Mouse (Mus musculus) gastrocnemius, postnatal 36 days (tissue): ENCODE measurements at regions not wholly inside any gene's neighbourhood (a gene's known extent, or its start where the extent isn't known, plus 50 kb on each side); places are given as distances from the start of the nearest gene placed in this dataset.

Experiments
- DNase-seq, 2 experiments: peaks; one replicate each; pipeline ENCODE4 v3.0.0; 2022
- intact Hi-C: fragments of 180-260 bp; cut with DNase I; formaldehyde crosslinking; loops from one replicate; pipeline ENCODE4 v1.15.1; 2025

DNA sequence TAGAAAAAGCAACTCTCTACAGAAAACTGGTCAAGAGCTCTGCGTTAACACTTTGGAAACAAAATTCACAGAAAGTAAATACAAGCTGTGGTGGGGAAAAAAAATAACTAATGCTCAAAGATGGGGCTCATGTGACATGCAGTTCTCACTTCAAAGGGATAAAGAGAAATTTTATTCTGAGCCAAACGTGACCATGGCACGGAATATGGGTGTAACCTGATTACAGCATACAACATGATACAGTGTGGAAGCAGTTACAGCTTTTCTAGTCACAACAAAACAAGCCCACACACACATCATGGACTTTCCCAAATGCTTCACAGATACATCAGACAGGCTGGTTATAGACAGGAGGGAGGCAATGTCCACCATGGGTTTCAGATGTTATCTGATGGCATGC lies 86.5 kb upstream of the Tspan5 start:
- intact Hi-C loops: no loop called here
- DNase-seq: no peak

DNA sequence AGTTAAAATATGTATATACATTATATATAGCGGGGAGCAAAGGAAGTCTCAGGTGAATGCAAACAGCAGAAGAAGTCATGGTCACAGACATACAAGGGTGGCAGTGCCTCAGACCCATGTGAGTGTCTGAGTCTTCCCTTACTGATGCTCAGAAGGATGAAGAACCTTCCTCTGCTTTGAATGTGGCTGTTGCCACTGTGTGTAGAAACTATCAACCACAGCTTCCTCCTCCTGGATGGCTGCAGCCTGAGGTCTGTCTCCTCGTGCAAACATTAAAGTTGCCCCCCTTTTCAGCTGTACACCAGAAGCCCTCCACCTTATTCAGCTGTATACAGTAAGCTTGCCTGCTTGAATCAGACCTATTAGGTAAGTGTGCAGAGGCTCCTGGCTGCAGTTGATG lies 79.4 kb upstream of the Tspan5 start:
- no peak for DNase-seq
- intact Hi-C loops: no loop called here

DNA sequence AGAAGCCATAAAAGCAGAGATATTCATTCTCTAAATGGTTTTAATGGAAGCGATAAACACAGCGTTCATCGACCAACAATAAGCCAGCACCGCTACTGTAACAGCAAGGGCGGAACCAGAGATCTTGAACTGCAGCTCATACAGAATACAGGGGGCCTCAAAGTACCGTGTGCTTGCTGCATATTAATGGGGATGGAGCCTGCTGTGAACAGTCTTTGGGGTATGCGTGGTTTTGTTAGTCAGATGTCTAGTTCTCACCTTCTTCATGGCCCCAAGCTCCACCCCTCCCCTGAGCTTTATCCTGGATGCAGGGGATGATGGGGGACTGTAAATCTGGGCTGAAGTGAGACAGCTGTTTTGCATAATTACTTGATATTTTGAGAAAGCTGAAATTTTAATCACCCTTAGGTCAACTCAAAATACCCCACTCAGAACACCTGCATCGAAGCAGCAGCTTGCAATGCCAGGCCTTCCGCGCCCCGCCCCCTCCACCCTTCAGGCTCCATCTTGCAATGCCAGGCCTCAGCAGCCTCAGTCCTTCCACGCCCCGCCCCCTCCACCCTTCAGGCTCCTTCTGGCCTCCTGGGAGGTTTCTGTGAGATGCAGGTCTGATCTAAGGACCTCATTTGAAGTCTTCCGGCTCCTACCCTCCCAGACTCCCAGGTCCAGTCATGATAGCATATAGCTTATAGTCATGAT lies 73.5 kb upstream of the Tspan5 start:
- intact Hi-C loops: no loop called here
- DNase-seq: no peak

DNA sequence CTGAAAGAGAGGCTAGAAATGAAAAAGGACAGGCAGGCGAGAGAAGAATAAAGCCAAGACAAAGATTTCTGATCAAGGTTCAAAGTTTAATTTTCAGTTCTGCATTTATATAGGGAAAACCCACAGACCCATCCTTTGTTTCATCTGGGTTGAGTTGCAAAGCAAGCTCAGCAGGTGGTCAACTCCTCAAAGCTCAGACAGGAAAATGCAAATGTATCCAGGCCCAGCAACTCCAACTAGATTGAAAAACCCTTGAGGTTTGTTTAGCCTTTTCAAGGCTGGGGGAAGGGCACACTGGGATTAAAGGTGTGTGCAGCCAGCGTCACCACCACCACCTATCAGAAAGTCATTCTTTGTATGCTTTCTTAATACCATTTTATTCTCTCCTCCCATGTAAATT lies 66.1 kb upstream of the Tspan5 start:
- no peak for DNase-seq
- intact Hi-C loops: no loop called here

DNA sequence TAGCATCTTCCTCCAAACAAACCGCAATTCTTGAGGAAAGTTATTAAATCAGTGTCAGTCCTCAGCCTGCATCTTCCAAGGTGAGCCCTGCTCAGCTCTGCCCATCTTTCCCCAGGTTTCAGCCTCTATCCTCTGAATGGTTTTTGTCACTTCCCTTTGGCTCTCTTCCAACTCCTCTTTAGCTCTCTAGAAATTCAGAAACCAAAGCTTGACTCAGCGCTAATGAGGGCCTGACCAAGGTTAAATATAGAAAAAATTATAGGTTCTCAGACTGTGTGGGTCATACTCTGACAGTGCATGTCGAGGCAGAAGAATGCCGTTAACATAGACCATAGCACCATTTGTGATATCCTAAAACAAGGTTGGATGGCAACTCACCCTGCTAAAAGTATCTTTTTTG lies 63.6 kb upstream of the Tspan5 start:
- intact Hi-C loops: no loop called here
- DNase-seq: no peak

DNA sequence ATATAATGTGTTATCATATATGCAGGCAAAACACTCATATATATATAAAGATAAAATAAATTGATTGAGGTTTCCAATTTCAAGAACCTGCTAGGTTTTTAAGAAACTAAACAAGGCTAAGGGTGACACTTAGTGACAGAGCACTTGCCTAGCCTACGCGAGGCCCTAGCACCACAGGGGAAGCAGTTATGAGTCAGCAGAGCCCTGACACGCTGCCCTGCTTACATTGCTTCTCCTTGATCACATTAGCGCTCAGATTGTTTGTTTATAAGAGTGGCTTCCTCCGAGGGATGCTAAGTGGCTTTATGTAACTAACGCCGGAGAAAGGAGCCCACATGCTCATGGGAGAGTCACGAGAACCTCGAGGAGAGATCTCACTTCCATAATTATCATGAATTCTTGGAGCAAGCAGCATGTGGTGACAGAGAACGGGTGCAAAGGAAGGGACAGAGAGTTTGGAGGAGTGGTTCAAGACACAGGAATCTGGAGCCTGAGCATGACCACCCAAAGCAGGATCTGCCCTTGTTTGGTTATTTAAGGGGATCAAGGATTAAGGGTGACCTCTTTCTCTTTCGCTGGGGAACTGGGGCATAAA lies 55.3 kb upstream of the Tspan5 start:
- intact Hi-C loops: loop anchor here (10.0 kb wide), 1 partner anchor 1568 kb away; no protein-coding TSS in a partner anchor
- no peak for DNase-seq

DNA sequence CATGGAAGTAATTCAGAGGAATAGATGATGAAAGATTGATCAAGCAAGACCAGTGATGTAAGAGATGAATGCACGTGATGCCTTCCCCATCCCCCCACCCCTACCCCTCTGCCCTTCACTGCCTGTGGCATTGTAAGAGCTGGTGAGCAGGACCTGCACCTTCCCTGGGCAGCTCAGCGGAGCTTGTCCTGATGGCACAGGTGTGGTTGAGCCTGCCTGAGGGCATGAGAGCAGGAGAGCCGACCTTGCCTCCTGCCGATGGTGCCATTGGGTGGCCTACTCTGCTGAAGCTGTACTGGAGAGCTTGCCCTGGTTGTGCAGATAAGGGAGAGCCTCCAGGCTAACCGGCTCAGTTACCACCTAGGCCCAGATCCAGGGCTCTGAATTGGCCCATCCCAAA lies 53.4 kb upstream of the Tspan5 start:
- intact Hi-C loops: loop anchor here (10.0 kb wide), 1 partner anchor 1566 kb away; no protein-coding TSS in a partner anchor
- no peak for DNase-seq
